Mouse (Mus musculus): Measurements from ENCODE around the gene Mvb12a. TPM values are rescaled to one million over a fixed set of nuclear protein-coding genes. Genes with fewer than 3 reads are reported as not detected.

Mvb12a gene
- polyA plus RNA-seq, 1 experiment from 2014 or later = 55.3 TPM

DNA sequence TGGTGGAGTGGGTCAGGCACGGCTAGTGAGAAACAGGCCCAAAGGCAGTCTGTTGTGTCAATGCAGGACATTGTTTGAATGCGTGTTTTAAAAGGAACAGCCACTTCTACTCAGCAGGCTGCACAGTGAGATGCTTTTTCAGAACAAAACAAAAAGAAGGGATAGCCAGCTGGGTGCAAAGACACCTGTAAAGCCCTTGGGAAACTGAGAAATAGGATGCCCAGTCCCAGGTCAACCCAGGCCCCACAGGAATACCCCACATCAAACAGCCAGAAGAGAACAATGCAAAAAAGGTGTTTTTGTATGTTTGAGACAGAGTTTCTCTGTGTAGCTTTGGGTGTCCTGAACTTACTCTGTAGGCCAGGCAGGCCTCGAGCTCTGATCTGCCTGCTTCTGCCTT, 46.0 kb downstream of the Mvb12a start:
- no peak overlapping the region for H3K4me3 ChIP-seq
- no peak for ATAC-seq (ENCODE audit: low FRiP score)

DNA sequence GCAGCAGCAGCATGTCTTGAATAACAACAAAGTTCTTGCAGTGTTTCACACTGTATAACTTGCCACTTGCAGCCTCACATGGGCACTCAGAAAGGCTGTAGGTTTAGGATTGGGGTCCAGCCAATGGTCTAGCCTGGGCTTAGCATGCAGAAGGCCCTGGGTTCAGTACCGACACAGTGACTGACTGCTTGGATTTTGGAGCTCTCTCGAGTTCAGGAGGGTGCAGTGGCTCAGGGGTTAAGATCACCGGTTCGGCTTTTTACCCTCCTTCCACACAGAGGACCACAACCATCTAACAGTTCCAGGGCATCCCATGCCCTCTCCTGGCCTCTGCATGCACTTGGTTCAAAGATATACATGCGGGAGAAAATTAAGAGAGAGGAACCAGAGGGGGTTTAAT, 48.3 kb downstream of the Mvb12a start:
- WGBS = 26% methylated on average over 5 of the region's 5 CpGs
- Histone ChIP-seq H3K4me3 (peak overlapping the region; percentile 66), H3K9ac (peak overlapping the region; percentile 96), H3K4me2 (peak overlapping the region; percentile 85), H3K27me3 (no peaks in the 10 kb centered on the region), H3K27ac (peak overlapping the region; percentile 99), H3K36me3 (peaks cover 29% of the 10 kb centered on the region), H3K4me1 (replicated peaks) (peaks cover 34% of the 10 kb centered on the region), H3K9me3 (no peaks in the 10 kb centered on the region)
- no peak for ATAC-seq (ENCODE audit: low FRiP score)

More for the DNA sequence above, 46.0 kb downstream of the Mvb12a start:
- H3K4me2 ChIP-seq = no peak overlapping the region
- peaks cover 25% of the 10 kb centered on the region for H3K4me1 ChIP-seq (replicated peaks)
- WGBS = 74% methylated on average over 3 of the region's 3 CpGs
- H3K9me3 ChIP-seq = no peaks in the 10 kb centered on the region
- peaks cover 39% of the 10 kb centered on the region for H3K36me3 ChIP-seq
- no peak overlapping the region for H3K9ac ChIP-seq
- no peak overlapping the region for H3K27ac ChIP-seq
- no peaks in the 10 kb centered on the region for H3K27me3 ChIP-seq

DNA sequence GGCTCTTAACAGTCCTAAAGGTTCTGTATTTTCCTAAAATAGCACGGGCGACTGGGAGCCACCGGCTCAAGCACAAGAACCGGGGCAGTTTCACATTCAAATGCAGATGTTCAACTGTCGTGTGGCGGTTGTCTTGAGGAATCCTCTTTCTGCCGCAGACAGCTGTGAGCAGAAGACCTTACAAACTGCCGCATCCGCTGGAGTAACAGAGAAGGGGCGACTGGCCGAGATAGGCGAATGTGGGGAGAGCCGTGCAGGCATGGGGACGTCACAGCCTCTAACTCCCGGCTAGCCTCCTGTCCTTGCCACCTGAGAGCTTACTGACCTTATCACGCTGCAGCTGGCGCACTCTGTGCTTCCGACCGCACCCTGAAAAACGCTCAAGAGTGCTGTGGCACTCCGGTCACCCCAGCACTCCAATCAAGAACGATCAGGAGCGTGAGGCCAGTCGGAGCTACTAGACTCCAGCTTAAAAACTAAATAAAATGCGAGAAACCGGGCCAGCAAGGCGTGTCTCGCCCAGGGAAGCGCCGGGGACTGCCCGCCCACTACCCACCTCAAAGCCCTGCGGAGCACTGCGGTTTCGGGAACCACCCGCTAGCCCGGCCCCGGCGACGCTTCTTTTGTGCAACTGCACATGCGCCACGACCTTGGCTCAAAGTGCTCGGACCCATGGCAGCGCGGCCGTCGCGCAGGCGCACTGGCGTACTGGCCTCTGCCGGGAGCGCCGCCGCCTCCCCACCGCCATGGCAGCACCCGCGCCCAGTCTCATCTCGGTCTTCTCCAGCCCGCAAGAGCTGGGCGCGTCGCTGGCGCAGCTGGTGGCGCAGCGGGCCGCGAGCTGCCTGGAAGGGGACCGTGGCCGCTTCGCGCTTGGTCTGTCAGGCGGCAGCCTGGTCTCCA, 49.0 kb downstream of the Mvb12a start, which contains the start of gene Pgls:
Gene Pgls (plus strand): TSS at position 706 of the 903 bp plus-strand sequence.
- Histone ChIP-seq H3K9ac (peak within 1 kb of the TSS; percentile 96), H3K4me1 (replicated peaks) (peaks cover 40% of the 10 kb centered on the region), H3K27ac (peak within 1 kb of the TSS; percentile 99), H3K4me3 (peak within 1 kb of the TSS; percentile 66), H3K4me2 (peak within 1 kb of the TSS; percentile 85), H3K36me3 (peaks cover 24% of the 10 kb centered on the region), H3K9me3 (no peaks in the 10 kb centered on the region), H3K27me3 (no peaks in the 10 kb centered on the region)
- under 1% methylated on average over 71 of the region's 71 CpGs for WGBS
- ATAC-seq (ENCODE audit: low FRiP score) = peak; percentile 83

GRCm38 (mm10) chr8:71592374-71593170, 49.9 kb downstream of the Mvb12a start:
- peak overlapping the region; percentile 85 for H3K4me2 ChIP-seq
- peaks cover 45% of the 10 kb centered on the region for H3K4me1 ChIP-seq (replicated peaks)
- ATAC-seq (ENCODE audit: low FRiP score) = peak; percentile 76
- no peaks in the 10 kb centered on the region for H3K9me3 ChIP-seq
- WGBS = 5% methylated on average over 60 of the region's 60 CpGs
- H3K9ac ChIP-seq = peak overlapping the region; percentile 96
- no peaks in the 10 kb centered on the region for H3K27me3 ChIP-seq
- H3K4me3 ChIP-seq = peak overlapping the region; percentile 66
- H3K27ac ChIP-seq = peak overlapping the region; percentile 99
- H3K36me3 ChIP-seq = peaks cover 16% of the 10 kb centered on the region; the same call in 1 of the 2 replicates

- Histone ChIP-seq H3K9ac (peak overlapping the region; percentile 96), H3K4me1 (replicated peaks) (peaks cover 45% of the 10 kb centered on the region), H3K27ac (peak overlapping the region; percentile 99; the same call in 1 of the 2 replicates), H3K9me3 (no peaks in the 10 kb centered on the region), H3K36me3 (peaks cover 13% of the 10 kb centered on the region; the same call in 1 of the 2 replicates), H3K27me3 (no peaks in the 10 kb centered on the region), H3K4me3 (no peak overlapping the region; the same call in 1 of the 2 replicates), H3K4me2 (peak overlapping the region; percentile 85)
- WGBS = 93% methylated on average over 8 of the region's 8 CpGs
- ATAC-seq (ENCODE audit: low FRiP score) = no peak
These were observed 51.0 kb downstream of the Mvb12a start for GRCm38 (mm10) chr8:71593556-71594323.

DNA sequence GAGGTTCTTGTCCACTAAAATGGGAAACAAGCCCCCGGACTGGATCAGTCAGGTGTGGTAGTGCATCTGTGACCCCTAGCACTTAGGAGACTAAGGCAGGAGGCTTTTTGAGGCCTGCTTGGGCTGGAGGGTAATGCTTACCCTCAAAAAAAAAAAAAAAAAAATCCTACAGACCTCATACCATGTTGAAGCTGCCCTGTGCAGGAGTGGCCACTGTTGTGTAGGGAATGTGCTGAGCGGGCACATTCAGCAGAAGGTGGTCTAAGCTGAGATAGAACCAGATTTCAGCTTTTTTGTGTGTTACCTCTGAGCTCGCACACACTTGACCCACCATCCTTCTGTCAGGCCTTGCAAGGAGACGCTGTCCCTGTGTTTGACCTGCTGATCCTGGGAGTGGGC, 51.6 kb downstream of the Mvb12a start:
- Histone ChIP-seq H3K4me2 (no peak overlapping the region), H3K27ac (no peak overlapping the region), H3K9me3 (no peaks in the 10 kb centered on the region), H3K36me3 (peaks cover 18% of the 10 kb centered on the region), H3K27me3 (no peaks in the 10 kb centered on the region), H3K4me1 (replicated peaks) (peaks cover 45% of the 10 kb centered on the region), H3K4me3 (no peak overlapping the region), H3K9ac (peak overlapping the region; percentile 43; the same call in 1 of the 2 replicates)
- 97% methylated on average over 4 of the region's 4 CpGs for WGBS
- ATAC-seq (ENCODE audit: low FRiP score) = no peak

- ATAC-seq (ENCODE audit: low FRiP score) = peak; percentile 2; the same call in 1 of the 2 replicates
- Histone ChIP-seq H3K27ac (no peak overlapping the region), H3K4me1 (replicated peaks) (peaks cover 38% of the 10 kb centered on the region), H3K9ac (peak overlapping the region; percentile 21; the same call in 1 of the 2 replicates), H3K9me3 (no peaks in the 10 kb centered on the region), H3K27me3 (peaks cover 11% of the 10 kb centered on the region), H3K4me2 (peak overlapping the region; percentile 23; the same call in 1 of the 2 replicates), H3K4me3 (no peak overlapping the region), H3K36me3 (peaks cover 25% of the 10 kb centered on the region)
- 8% methylated on average over 27 of the region's 27 CpGs for WGBS
These were observed 53.1 kb downstream of the Mvb12a start for GRCm38 (mm10) chr8:71595862-71596261.

- 61% methylated on average over 6 of the region's 6 CpGs for WGBS
- no peaks in the 10 kb centered on the region for H3K9me3 ChIP-seq
- H3K4me3 ChIP-seq = no peak overlapping the region
- H3K27me3 ChIP-seq = peaks cover 16% of the 10 kb centered on the region
- peak overlapping the region; percentile 21; the same call in 1 of the 2 replicates for H3K9ac ChIP-seq
- 0 out of 2 replicates have a peak overlapping the region, but pooled peaks have one; percentile 23 for H3K4me2 ChIP-seq
- H3K36me3 ChIP-seq = peaks cover 25% of the 10 kb centered on the region
- peaks cover 33% of the 10 kb centered on the region for H3K4me1 ChIP-seq (replicated peaks)
- H3K27ac ChIP-seq = no peak overlapping the region
- no peak for ATAC-seq (ENCODE audit: low FRiP score)
These were observed 53.7 kb downstream of the Mvb12a start for GRCm38 (mm10) chr8:71596384-71596783.

DNA sequence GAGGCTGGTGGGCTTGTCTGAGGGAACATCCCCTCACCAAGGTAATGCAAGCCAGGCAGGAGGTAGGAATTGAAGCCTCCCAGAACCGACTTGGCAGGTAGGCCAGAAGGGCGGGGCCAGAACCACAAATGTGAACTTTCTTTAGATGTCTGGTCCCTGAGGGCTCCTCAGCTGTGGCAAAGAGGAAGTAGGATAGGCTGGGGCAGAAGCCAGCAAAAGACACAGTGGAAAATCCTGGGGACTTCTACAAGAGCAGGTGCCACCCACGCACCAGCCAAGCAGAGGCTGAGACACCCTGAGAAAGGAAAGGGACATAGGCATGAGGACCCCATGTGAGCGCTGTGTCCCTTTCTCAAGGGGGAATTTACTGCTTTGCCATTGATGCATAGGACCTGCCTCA, 54.1 kb downstream of the Mvb12a start:
- H3K27ac ChIP-seq = no peak overlapping the region
- H3K9me3 ChIP-seq = no peaks in the 10 kb centered on the region
- WGBS = 88% methylated on average over 4 of the region's 4 CpGs
- no peak overlapping the region for H3K9ac ChIP-seq
- ATAC-seq (ENCODE audit: low FRiP score) = no peak
- no peak overlapping the region for H3K4me2 ChIP-seq
- peaks cover 33% of the 10 kb centered on the region for H3K4me1 ChIP-seq (replicated peaks)
- H3K36me3 ChIP-seq = peaks cover 25% of the 10 kb centered on the region
- peaks cover 20% of the 10 kb centered on the region for H3K27me3 ChIP-seq
- H3K4me3 ChIP-seq = no peak overlapping the region

DNA sequence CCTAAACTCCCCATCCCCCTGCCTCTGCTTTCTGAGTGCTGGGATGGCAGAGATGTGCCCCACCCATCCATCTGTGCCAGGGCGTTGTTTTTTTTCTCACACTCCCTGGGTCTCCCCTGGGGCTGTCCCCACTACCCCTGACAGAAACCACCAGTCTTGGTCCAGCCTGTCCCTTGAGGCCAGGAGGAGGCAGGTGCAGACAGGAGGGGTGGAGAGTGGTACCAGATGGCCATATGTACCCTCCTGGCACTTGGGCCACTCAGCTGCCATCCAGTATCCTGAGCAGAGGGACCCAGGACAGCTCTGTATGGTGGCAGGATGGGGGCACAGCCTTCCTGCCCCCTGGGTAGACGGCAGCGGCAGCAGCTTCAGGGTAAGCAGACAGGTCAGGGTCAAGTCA, 54.7 kb downstream of the Mvb12a start, which contains the start of gene Fam129c:
Gene Fam129c (plus strand): TSS at position 198 of the 400 bp plus-strand sequence.
- Histone ChIP-seq H3K9me3 (no peaks in the 10 kb centered on the region), H3K27ac (no peak within 1 kb of the TSS), H3K4me3 (no peak within 1 kb of the TSS), H3K36me3 (peaks cover 25% of the 10 kb centered on the region), H3K4me2 (no peak within 1 kb of the TSS), H3K27me3 (peaks cover 27% of the 10 kb centered on the region), H3K4me1 (replicated peaks) (peaks cover 39% of the 10 kb centered on the region), H3K9ac (peak within 1 kb of the TSS; percentile 21; the same call in 1 of the 2 replicates)
- 58% methylated on average over 3 of the region's 3 CpGs for WGBS
- ATAC-seq (ENCODE audit: low FRiP score) = no peak
